Mouse (Mus musculus) adrenal gland, postnatal 25 days (tissue): ENCODE results near the gene Grasp. TPM values are rescaled to one million over a fixed set of nuclear protein-coding genes. Genes with fewer than 3 reads are reported as not detected.

Source experiments
- DNase-seq: peaks from one replicate; pipeline ENCODE4 v3.0.0; 2021; ENCODE audit warnings: mixed read lengths
- long read RNA-seq: library from polyadenylated mRNA; stranded (forward); transcript quantifications from one replicate; pipeline ENCODE4 v2.0.0, GENCODE M21; 2021
- total RNA-seq: library from RNA; stranded (reverse); gene quantifications from 2 replicates; pipeline ENCODE4 v1.2.3, GENCODE M21; 2021

Gene Grasp
- 9.8 and 16.3 TPM in 2 replicates for total RNA-seq
- long read RNA-seq, transcript Grasp-201 (8 exons, 2,033 nt) = major isoform, 44 of 54 reads
- long read RNA-seq, partial matches to known transcripts = 1 of 54 reads
- long read RNA-seq, other reads (novel, unspliced or antisense) = 9 of 54 reads

- DNase-seq = peak; percentile 93
Measured at GRCm38 (mm10) chr15:101224006-101224906, at the start of gene Grasp. Gene Grasp, plus strand, starts transcription at chr15:101224188.

GRCm38 (mm10) chr15:101174294-101175130, 49.5 kb upstream of the Grasp start:
- DNase-seq = peak; percentile 20

GRCm38 (mm10) chr15:101175131-101175460, 48.9 kb upstream of the Grasp start:
- DNase-seq = no peak

GRCm38 (mm10) chr15:101175613-101176283, 48.2 kb upstream of the Grasp start:
- no peak for DNase-seq

GRCm38 (mm10) chr15:101176284-101176680, 47.7 kb upstream of the Grasp start:
- DNase-seq = no peak

- no peak for DNase-seq
Measured at GRCm38 (mm10) chr15:101176795-101177691, 46.9 kb upstream of the Grasp start.

- DNase-seq = no peak
Measured at GRCm38 (mm10) chr15:101180363-101181105, 43.5 kb upstream of the Grasp start.

- DNase-seq = no peak
Measured at GRCm38 (mm10) chr15:101181106-101181466, 42.9 kb upstream of the Grasp start.

- no peak for DNase-seq
Measured at GRCm38 (mm10) chr15:101181500-101181899, 42.5 kb upstream of the Grasp start.

GRCm38 (mm10) chr15:101182676-101183075, 41.3 kb upstream of the Grasp start:
- no peak for DNase-seq

- DNase-seq = no peak
Measured at GRCm38 (mm10) chr15:101184300-101184699, 39.7 kb upstream of the Grasp start.

- no peak for DNase-seq
Measured at GRCm38 (mm10) chr15:101185549-101185948, 38.4 kb upstream of the Grasp start.

GRCm38 (mm10) chr15:101187907-101188306, 36.1 kb upstream of the Grasp start:
- no peak for DNase-seq

GRCm38 (mm10) chr15:101189981-101190761, 33.8 kb upstream of the Grasp start:
- DNase-seq = no peak

GRCm38 (mm10) chr15:101190762-101191150, 33.2 kb upstream of the Grasp start:
- no peak for DNase-seq

- peak; percentile 60 for DNase-seq
Measured at GRCm38 (mm10) chr15:101191459-101192259, 32.3 kb upstream of the Grasp start.

- no peak for DNase-seq
Measured at GRCm38 (mm10) chr15:101192260-101192640, 31.7 kb upstream of the Grasp start.

- DNase-seq = no peak
Measured at GRCm38 (mm10) chr15:101192651-101193050, 31.3 kb upstream of the Grasp start.

GRCm38 (mm10) chr15:101193971-101194370, 30.0 kb upstream of the Grasp start:
- DNase-seq = no peak
